Mouse (Mus musculus) spleen, postnatal 14 days (tissue): ENCODE measurements around the gene Slc39a11.

Source experiments
- DNase-seq, 2 experiments: peaks; one replicate each; pipeline ENCODE4 v3.0.0; 2021 to 2022; ENCODE audit warnings: low spot score in 2 of 2

The Slc39a11 gene

DNA sequence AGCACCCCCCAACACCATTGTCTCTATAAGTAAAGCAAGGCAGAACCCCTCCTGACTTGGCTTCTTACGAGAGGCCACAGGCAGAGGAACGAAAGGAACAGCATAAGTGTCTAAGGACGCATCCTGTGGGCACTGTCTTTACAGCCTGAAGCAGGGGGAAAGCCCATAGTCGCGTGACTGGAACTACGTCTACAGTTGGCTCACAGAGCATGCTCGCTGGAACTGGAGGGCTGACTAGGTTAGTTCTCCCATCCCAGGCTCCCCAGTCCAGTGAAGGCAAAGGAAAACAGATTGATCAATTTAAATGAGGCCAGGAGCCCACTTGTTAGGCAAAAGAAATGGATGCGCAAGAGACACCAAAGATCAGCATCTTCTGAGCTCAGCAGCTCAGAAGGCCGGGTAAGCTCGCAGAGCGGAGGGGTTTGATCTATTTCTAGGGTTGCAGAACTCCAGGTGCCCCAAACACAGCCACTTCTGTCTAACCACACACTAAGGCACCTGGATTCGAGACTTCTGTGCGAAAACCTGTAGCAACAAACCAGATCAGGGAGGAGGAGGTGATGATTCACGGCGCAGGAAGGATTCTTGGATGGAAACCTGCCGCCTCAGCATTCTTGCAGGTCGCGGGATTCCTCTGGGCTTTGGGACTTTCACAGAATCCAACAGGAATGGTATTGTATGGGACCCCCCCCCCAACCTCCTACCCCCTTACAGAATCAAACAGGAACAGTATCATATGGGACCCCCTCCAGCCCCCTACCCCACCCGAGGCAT lies 453.5 kb downstream of the Slc39a11 start:
- no peak for DNase-seq
